Mouse (Mus musculus) ES-Bruce4 (cell line): Measurements from ENCODE around the gene Myh4.

Experiments used
- CTCF ChIP-seq: IDR thresholded peaks from one replicate; pipeline ENCODE4 v1.8.1; 2011; ENCODE audit warnings: low read depth, low read length
- EP300 ChIP-seq: IDR thresholded peaks from 2 replicates; pipeline ENCODE4 v1.6.1; 2011; ENCODE audit warnings: low read depth, low read length; ENCODE audit not compliant: insufficient read depth
- POLR2A ChIP-seq: IDR thresholded peaks from one replicate; pipeline ENCODE4 v1.8.1; 2011; ENCODE audit warnings: low read length; ENCODE audit not compliant: insufficient read depth

- no peak for TF ChIP-seq CTCF
- no peak for TF ChIP-seq EP300
- no peak for TF ChIP-seq POLR2A
Observed at GRCm38 (mm10) chr11:67253691-67254090, 15.9 kb downstream of the Myh4 start.
